Mouse (Mus musculus) spleen, postnatal 14 days (tissue): ENCODE results near the gene Etfbkmt.
"Not testable (repeated sequence)": the region's sequence is repeated elsewhere in the genome, so short reads cannot be mapped to it uniquely, and the experiment has no call there.

Source experiments
- DNase-seq, 2 experiments: peaks; one replicate each; pipeline ENCODE4 v3.0.0; 2021 to 2022; ENCODE audit warnings: low spot score in 2 of 2

Etfbkmt gene

DNA sequence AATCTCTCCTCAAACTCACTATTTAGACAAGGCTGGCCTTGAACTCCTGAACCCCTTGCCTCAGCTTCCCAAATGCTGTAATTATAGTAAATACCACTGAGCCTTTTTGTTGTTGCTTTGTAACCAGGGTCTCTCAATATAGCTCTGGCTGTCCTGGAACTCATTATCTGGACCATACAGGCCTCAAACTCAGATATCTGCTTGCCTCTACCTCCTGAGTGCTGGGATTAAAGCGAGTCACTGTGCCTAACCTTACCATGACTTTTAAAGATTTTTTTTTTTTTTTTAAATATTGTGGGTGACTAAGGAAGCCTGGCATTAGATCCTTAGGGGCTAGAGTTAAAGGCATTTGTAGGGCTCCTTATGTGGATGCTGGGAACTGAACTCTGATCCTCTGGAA is 44.4 kb downstream of the Etfbkmt start:
- no peak for DNase-seq

DNA sequence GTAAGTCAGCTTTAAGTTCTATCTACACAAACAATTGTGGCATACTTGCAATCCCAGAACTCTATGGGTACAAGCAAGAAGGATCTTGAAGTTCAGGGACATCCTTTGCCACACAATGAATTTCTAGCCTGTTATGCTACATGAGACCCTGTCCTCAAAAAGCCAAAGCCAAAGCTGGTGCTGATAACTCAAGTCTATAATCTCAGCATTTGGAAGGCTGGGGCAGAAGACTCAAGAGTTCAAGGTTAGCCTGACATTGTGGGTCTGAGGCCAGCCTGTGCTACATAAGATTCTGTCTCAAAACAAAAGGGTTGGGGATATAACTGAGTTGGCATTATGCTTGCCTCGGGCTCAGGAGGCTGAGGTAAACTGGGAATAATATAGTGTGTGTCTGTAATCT is 47.7 kb downstream of the Etfbkmt start:
- no peak for DNase-seq

- DNase-seq: peak; percentile 88 to 90
These were observed 48.6 kb downstream of the Etfbkmt start, which contains the start of gene Amn1 for GRCm38 (mm10) chr6:149188041-149188924. Gene Amn1, minus strand, starts transcription at chr6:149188712.

DNA sequence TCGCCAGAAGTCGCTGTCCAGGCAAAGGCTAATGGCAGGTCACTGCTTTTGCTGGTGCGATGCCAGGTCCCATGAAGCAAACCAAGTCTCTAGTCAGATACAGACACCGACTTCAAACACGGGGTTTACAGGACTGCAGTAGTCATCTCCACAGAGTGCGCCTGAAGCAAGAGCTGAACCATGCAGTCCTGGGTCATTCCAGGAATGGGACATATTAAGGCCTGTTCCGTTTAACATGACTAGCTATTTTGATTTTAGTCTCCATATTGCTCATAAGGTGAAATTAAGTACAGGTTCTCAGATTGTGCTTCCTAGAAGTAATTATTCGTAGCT is 49.2 kb downstream of the Etfbkmt start:
- no peak for DNase-seq

GRCm38 (mm10) chr6:149189340-149189922 is 49.8 kb downstream of the Etfbkmt start:
- no peak for DNase-seq

DNA sequence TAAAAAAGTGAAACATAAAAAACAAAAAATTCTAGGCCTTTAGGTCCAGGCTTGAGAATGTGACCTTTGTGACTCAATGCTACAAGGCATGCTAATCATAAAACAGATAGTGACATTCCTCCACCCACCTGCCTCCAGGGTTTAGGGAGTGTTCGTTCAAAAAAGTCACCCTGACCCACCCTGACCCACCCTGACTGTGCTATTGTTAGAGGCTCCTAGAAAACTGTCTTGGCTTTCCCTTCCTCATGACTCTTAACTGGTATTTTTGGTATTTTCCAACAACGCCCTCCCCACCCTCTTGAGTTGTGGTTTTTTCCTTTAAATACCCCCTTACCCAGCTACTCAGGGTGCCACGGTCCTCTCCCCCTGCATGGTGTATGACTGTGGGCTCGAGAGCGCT is 52.3 kb downstream of the Etfbkmt start:
- not testable (repeated sequence) for DNase-seq

DNA sequence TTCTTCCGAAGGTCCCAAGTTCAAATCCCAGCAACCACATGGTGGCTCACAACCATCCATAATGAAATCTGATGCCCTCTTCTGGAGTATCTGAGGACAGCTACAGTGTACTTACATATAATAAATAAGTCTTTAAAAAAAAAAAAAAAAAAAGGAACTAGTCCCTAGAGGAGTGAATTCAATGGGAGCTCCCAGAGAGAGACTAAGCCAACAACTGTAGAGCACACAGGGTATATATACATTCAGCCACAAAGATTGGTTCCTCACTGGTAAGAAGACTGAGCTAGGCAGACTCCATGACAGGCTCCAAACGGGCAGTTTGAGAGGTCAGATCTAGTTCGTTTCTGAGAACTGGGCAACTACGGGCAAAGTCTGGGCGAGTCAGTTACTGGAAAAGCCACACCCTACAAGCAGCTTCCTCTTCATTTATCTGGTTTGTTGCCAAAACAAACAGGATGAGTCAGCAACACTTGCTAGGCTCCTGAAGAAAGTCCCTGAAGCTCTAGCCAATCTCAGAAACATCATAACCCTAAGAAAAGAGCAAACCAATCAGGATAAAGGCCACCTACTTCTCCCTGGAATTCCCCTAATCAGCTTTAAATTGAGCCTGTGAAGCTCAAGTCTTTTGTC is 53.7 kb downstream of the Etfbkmt start:
- peak in 1 of 2 experiments; percentile 36 for DNase-seq

DNA sequence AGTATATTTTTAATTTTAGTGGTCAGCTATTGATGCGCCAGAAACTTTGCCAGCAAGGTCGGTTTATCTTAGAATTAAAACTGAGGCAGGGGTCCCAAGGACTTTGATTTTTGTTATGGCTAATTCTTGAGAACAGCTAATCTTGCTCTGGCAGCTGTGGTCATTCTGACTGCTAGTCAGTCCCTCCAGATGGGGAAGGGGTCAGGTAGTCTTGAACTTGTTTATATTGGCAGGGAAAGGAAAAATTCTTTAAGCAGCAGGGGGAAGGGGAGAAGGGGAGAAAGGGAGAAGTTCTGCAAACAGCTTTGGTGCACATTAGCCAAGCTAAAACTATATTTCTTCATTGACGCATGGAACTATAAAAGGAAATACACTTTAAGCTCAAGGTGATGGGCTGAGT is 57.5 kb downstream of the Etfbkmt start:
- no peak for DNase-seq

DNA sequence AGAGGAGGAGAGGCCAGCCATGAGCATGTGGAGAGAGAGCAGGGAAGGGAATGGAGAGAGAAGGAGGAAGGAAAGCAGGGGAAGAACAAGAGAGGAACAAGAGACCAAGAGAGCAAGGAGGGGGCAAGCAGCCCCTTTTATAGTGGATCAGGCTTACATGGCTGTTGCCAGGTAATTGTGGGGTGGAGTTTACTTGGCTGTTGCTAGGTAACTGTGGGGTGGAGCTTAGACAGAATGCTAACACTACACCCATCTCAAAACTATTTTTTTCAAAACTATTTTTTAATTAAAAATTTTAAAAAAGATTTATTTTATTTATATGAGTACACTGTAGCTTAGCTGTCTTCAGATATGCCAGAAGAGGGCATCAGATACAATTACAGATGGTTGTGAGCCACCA is 58.9 kb downstream of the Etfbkmt start:
- DNase-seq: no peak
